Mouse (Mus musculus) left cerebral cortex, postnatal 4 days (tissue): ENCODE measurements at regions not wholly inside any gene's neighbourhood (a gene's known extent, or its start where the extent isn't known, plus 50 kb on each side); places are given as distances from the start of the nearest gene placed in this dataset. TPM values are rescaled to one million over a fixed set of nuclear protein-coding genes. Genes with fewer than 3 reads are reported as not detected.

Source experiments
- DNase-seq: peaks from one replicate; pipeline ENCODE4 v3.0.0-alpha.2; 2022
- intact Hi-C: fragments of 180-260 bp; cut with DNase I; formaldehyde crosslinking; loops from one replicate; pipeline ENCODE4 v1.15.1; 2025
- microRNA-seq: library from miRNA; unstranded; fragments of <30 nt; microRNA quantifications from one replicate; pipeline ENCODE4 v1.2.0, GENCODE M21; 2022

DNA sequence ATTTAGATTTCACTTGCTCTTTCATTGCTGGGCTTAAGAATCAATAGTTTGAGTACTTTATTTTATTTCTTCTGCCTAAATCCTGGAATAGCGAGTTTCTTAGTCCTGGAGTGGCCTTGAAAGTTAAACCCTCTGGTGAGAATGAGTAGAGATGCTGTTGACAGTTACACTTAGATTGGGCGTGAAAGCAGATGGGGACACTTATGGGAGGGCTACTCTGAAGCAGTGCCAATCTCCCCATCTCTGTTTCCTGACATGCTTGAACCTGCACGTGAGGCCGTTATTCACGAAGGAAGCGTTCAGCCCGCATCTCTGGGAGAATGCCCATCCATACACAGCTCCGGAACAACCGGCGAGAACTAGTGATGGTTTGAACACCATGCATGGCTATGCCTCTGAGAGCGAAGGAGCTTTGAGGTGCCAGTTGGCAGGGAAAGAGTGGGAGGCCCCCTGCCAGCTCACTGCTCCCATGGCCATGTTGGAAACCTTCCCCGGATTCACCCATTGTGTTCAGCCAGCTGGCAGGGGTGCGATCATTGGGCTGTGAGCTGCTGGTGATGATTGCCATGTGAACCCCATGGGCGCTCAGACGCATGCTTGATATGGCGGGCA is 792.2 kb upstream of the Got2 start:
- intact Hi-C loops = no loop called here
- peak; percentile 91 for DNase-seq

GRCm38 (mm10) chr8:96679510-96679909 is 791.2 kb upstream of the Got2 start:
- intact Hi-C loops = no loop called here
- peak; percentile 36 for DNase-seq

- DNase-seq = no peak
Observed at GRCm38 (mm10) chr8:96674703-96675102, 786.4 kb upstream of the Got2 start.

DNA sequence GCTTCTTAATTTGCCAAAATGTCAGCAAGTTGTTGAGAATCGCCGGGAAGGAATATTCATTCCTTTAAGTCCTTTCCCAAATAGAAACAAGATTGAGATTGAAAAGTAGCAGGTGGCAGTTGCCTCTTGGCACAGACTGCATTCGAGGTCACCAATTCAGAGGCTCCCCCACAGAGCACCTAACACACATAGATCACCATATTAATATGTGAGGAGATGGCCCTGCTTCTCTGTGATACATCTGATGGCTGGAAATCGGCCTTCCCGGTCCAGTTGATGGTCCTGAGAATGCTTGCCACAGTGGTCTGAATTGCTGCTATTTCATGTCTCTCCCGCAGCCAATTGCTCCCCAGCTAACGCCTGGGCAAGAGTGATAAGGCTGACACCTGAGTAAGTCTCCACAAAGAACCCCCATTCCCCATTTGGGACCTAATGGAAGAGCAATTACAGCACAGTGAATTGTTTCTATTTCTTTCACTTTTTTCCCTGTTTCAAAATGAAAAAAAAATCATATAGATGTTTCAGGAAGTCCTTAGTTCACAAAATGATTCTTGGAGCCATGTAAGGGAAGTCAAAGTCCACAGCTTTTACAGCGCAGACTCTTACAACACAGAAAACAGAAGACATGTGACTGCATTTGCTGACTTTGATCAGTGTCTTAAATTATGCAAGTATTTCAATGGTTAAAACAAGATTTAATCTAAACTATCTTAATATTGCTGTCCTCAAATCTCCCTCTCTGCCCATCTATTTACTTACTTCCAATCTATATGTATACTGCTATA is 768.3 kb upstream of the Got2 start:
- DNase-seq = peak; percentile 14
- intact Hi-C loops = no loop called here

More at GRCm38 (mm10) chr8:96674703-96675102, 786.4 kb upstream of the Got2 start:
- intact Hi-C loops = no loop called here

GRCm38 (mm10) chr8:96647743-96648142 is 759.4 kb upstream of the Got2 start:
- no peak for DNase-seq
- intact Hi-C loops = no loop called here

Small RNAs in the stretch of these regions (microRNA-seq; reads per million reads assigned to microRNA genes)
- not detected for gene Gm24132
